8 mouse cellular contexts compared by ENCODE assay signal in the genomic region with DNA sequence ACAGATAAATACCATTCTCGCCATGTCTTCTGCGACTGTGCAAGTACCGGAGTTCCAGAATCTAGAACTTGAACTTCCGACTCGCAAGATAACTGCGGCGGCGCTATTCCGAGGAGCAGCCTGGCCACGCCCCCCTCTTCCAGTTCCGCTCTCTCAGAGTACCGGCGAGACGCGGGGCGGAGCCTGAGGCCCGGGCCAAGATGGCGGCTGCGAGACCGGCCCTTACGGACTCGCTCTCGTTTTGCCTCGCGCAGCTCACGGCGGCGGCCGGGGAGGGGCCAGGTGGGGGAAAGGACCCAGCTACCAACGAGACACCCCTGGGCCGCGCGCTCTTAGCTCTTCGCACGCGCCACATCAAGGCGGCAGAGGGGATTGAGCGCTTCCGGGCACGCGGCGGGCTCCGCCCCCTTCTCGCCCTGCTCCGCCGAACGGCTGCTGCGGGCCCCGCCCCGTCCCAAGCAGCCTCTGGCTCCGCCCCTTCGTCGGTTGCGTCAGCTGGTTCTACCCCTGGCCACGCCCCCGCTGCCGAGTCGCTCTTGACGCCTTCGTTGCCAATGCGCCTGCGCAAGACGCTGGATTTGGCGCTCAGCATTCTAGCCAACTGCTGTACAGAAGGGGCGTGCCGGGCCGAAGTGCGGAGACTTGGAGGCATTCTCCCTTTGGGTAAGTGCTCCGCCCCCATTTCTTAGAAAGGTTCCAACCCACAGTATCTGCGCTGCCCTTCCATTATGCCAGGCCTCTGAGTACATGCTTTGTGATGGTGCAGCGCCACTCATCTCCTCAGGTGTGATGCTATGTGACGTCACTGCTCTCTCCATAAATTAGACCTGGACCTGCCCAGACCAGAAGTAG. TPM values are rescaled to one million over a fixed set of nuclear protein-coding genes. Genes with fewer than 3 reads are reported as not detected.
A peak's percentile ranks its signal among the peaks of the same experiment; 100 is the strongest.
DNase-seq lines count a peak whose midpoint lies in the region; ATAC-seq and TF ChIP-seq lines count a peak whose summit lies in the region.

Gene 9130023H24Rik (minus strand): TSS at position 105 of the 852 bp plus-strand sequence.

- peak within 1 kb of the TSS; percentile 81 for H3K4me3 ChIP-seq in cortical plate, adult 2 months (ENCODE audit: insufficient read depth, low read length)
- H3K4me3 ChIP-seq in megakaryocyte, embryonic 14.5 days (replicated peaks), result peak within 1 kb of the TSS; percentile 96

- no peaks in the 10 kb centered on the region for H3K9me3 ChIP-seq in megakaryocyte, embryonic 14.5 days

- peak; percentile 98 to 99 for DNase-seq in gastrocnemius, adult 8-10 months (ENCODE audit: low spot score in 2 of 2)
- peak; percentile 95 for DNase-seq in hindlimb bud, embryonic 11.5 days (ENCODE audit: extremely low spot score, low read depth, low spot score)
- peak; percentile 97 to 99 for DNase-seq in left cerebral cortex, adult 8-10 months (ENCODE audit: low spot score in 2 of 2)
- DNase-seq in right cerebral cortex, postnatal 10 days (ENCODE audit: low spot score in 2 of 2), result peak; percentile 99 to 100
- peak; percentile 100 for DNase-seq in urinary bladder, postnatal 25 days (ENCODE audit: low spot score)

- TF ChIP-seq CTCF in cortical plate, adult 2 months (IDR thresholded peaks at IDR 0.05; ENCODE audit: extremely low read depth, insufficient read depth, low read length), result no peak

- peak within 1 kb of the TSS; percentile 94 for H3K27ac ChIP-seq in cortical plate, adult 2 months (ENCODE audit: insufficient read depth, low read length)

- TF ChIP-seq POLR2A in cortical plate, adult 2 months (IDR thresholded peaks at IDR 0.05; ENCODE audit: extremely low read depth, insufficient read depth, low read length), result peak; percentile 37; the same call in 1 of the 2 replicates

- H3K36me3 ChIP-seq in megakaryocyte, embryonic 14.5 days (replicated peaks; ENCODE audit: low read length), result peaks cover 49% of the 10 kb centered on the region

- H3K4me1 ChIP-seq in cortical plate, adult 2 months (ENCODE audit: control insufficient read depth, insufficient read depth, low read length), result peaks cover 3% of the 10 kb centered on the region; the same call in 1 of the 2 replicates
- peaks cover 52% of the 10 kb centered on the region for H3K4me1 ChIP-seq in megakaryocyte, embryonic 14.5 days

- H3K27me3 ChIP-seq in megakaryocyte, embryonic 14.5 days (replicated peaks), result no peaks in the 10 kb centered on the region

- ATAC-seq in activated CD4-positive, CD25-positive, alpha-beta regulatory T cell, adult 4 months, result peak; percentile 77

RNA-seq across cellular contexts. Expression of gene 9130023H24Rik, which starts in this region (rescaled TPM):
- polyA plus RNA-seq in activated CD4-positive, CD25-positive, alpha-beta regulatory T cell, adult 4 months (2017; shearing (Covaris generic)), result 1 to 10 TPM; 4.0 to 5.8 TPM
- 1.9 and 2.4 TPM in 2 replicates for polyA plus RNA-seq in cortical plate, adult 2 months (2012; rRNA removed)
- 1 to 10 TPM; 1.7 to 3.0 (median 1.9) TPM for total RNA-seq in gastrocnemius, adult 8-10 months (2022)
- total RNA-seq in left cerebral cortex, adult 8-10 months (2022), result 1 to 10 TPM; 3.9 to 5.0 (median 4.4) TPM
- polyA plus RNA-seq in megakaryocyte, embryonic 14.5 days (2012; ENCODE audit: insufficient read depth, low replicate concordance), result 0.97 and 1.2 TPM in 2 replicates

Comparison
In these comparisons a context has a peak if more than half of its experiments do, and no peak if none do; other contexts are left out.
1. Peak in every context shown above with its lines: DNase-seq, ATAC-seq, H3K4me3 ChIP-seq and H3K27ac ChIP-seq.